Mouse (Mus musculus) lung, postnatal 0 days (tissue): ENCODE results near the gene Gm5767. TPM values are rescaled to one million over a fixed set of nuclear protein-coding genes. Genes with fewer than 3 reads are reported as not detected.
A peak's percentile ranks its signal among the peaks of the same experiment; 100 is the strongest.

Experiments
- ATAC-seq: fragments of 200-750 bp; cut with Nextera tagmentation; 2 replicates; pipeline ENCODE4 v1.8.0; 2017; ENCODE audit warnings: moderate library complexity
- DNase-seq: peaks from one replicate; pipeline ENCODE4 v3.0.0-alpha.2; 2016; ENCODE audit warnings: low spot score
- H3K27ac ChIP-seq: fragments of 300-500 bp; sonication (generic); 2 replicates; pipeline ENCODE4 v1.5.1; 2014; ENCODE audit warnings: antibody characterized with exemption, mild to moderate bottlenecking, low read length, mixed read lengths
- H3K27me3 ChIP-seq: fragments of 300-500 bp; sonication (generic); replicated peaks from 2 replicates; pipeline ENCODE4 v1.6.1; 2014; ENCODE audit warnings: low read length, mixed read lengths; ENCODE audit not compliant: insufficient read depth
- H3K36me3 ChIP-seq: fragments of 300-500 bp; sonication (generic); 2 replicates; pipeline ENCODE4 v1.6.1; 2014; ENCODE audit warnings: low read length, mixed read lengths; ENCODE audit not compliant: insufficient read depth
- H3K4me1 ChIP-seq: fragments of 300-500 bp; sonication (generic); 2 replicates; pipeline ENCODE4 v1.6.1; 2014; ENCODE audit warnings: antibody characterized with exemption, low read depth, low read length, mixed read lengths; ENCODE audit not compliant: insufficient read depth
- H3K4me2 ChIP-seq: fragments of 300-500 bp; sonication (generic); replicated peaks from 2 replicates; pipeline ENCODE4 v1.6.1; 2014; ENCODE audit warnings: low read depth, mild to moderate bottlenecking, low read length, moderate library complexity, mixed read lengths
- H3K4me3 ChIP-seq: fragments of 300-500 bp; sonication (generic); 2 replicates; pipeline ENCODE4 v1.5.1; 2014; ENCODE audit warnings: low read depth, low read length
- H3K9ac ChIP-seq: fragments of 300-500 bp; sonication (generic); replicated peaks from 2 replicates; pipeline ENCODE4 v1.6.1; 2014; ENCODE audit warnings: low read depth, mild to moderate bottlenecking
- H3K9me3 ChIP-seq: fragments of 300-500 bp; sonication (generic); 2 replicates; pipeline ENCODE4 v1.6.1; 2016; ENCODE audit warnings: low read length, mixed read lengths
- CTCF ChIP-seq: IDR thresholded peaks from 2 replicates; pipeline ENCODE4 v1.5.1; 2016; ENCODE audit warnings: antibody characterized with exemption, mild to moderate bottlenecking
- EP300 ChIP-seq: IDR thresholded peaks from 2 replicates; pipeline ENCODE4 v1.6.1; 2016; ENCODE audit warnings: antibody characterized with exemption, mild to moderate bottlenecking, control low read depth
- WGBS: fragments of 180-500 bp; shearing (Covaris S2); extraction: QIAGEN DNeasy Blood & Tissue Kit; methylation state at CpG from one replicate; pipeline ENCODE4 v1.1.7; 2014; 5-methylcytosine and 5-hydroxymethylcytosine counted together
- polyA plus RNA-seq: library from polyadenylated mRNA; unstranded; fragments of >200 nt; fragmentation: Nextera tagmentation; extraction: Ambion mirVana; gene quantifications from 2 replicates; pipeline ENCODE4 v1.2.1, GENCODE M21; 2015

The Gm5767 gene
- polyA plus RNA-seq, 1 experiment from 2014 or later = not detected

DNA sequence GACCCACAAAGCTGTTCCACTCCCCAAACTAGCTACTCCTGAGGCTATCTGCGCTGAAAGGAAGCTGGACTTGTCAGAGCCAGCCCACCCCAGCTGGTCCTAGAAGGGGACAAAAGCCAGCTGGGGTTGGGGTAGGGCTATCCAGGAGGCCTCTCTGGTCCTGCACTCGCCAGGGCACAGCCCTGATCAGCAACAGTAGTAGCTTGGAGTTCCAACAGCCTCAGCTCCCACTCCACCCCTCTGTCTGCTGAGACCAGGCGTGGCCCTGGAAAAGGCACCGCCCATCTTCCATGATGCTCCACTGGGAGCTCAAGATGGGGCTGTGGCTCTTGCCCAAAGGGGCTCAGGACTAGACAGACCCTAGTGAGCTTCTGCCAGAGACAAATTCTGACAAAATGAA is 12.8 kb upstream of the Gm5767 start:
- H3K9ac ChIP-seq = no peak overlapping the region
- H3K27ac ChIP-seq = peak overlapping the region; percentile 87
- WGBS = 59% methylated on average over 4 of the region's 4 CpGs
- no peaks in the 10 kb centered on the region for H3K9me3 ChIP-seq
- peaks cover 39% of the 10 kb centered on the region for H3K4me1 ChIP-seq
- no peak for TF ChIP-seq CTCF
- no peak for TF ChIP-seq EP300
- H3K4me2 ChIP-seq = peak overlapping the region; percentile 22; the same call in 1 of the 2 replicates
- H3K4me3 ChIP-seq = no peak overlapping the region
- DNase-seq = no peak
- no peak for ATAC-seq
- H3K36me3 ChIP-seq = no peaks in the 10 kb centered on the region
- no peaks in the 10 kb centered on the region for H3K27me3 ChIP-seq

DNA sequence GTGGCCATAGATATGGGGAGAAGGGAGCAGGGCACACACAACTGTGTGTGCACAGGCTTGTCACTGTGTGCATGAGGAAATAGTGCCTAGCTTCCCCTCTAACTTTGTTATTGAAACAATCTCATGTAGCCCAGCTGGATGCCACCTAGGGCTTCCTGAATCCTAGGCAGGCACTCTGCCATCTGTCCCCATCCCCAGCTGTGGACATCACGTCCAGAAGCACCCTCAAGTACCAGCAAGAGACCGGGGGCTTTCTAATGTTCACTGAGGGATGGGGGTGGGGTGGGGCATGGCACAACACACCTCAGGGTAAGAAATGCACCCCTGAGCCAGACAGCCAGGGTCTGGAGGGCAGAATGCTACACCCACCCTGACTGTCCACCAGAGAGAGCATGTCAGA is 12.2 kb upstream of the Gm5767 start:
- H3K4me1 ChIP-seq = peaks cover 39% of the 10 kb centered on the region
- peak overlapping the region; percentile 87; the same call in 1 of the 2 replicates for H3K27ac ChIP-seq
- H3K9me3 ChIP-seq = no peaks in the 10 kb centered on the region
- H3K9ac ChIP-seq = no peak overlapping the region
- TF ChIP-seq CTCF (no peak), EP300 (no peak)
- ATAC-seq = no peak
- no peaks in the 10 kb centered on the region for H3K36me3 ChIP-seq
- H3K27me3 ChIP-seq = no peaks in the 10 kb centered on the region
- H3K4me3 ChIP-seq = no peak overlapping the region
- DNase-seq = no peak
- whole genome bisulfite sequencing = 69% methylated on average over 2 of the region's 2 CpGs
- H3K4me2 ChIP-seq = 0 out of 2 replicates have a peak overlapping the region, but pooled peaks have one; percentile 3

DNA sequence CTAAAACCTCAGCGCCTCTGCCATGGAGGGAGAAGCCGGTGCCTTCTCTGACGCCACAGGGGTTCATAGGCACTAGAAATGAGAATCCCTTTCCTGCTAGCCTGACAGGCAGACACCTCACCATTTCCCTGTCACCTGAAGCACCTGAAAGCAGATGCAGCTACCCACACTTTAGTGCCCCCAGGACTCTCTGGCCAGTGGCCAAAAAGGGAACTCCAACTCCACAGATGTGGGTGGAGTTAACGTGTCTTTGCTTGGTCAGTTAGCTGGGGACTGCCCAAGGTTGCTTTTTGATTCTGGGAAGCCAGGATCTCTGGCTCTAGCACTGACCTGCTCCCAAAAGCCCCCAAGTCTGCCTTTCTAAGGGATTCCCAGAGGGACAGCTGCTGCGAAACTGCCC is 11.1 kb upstream of the Gm5767 start:
- H3K27ac ChIP-seq = peak overlapping the region; percentile 6; the same call in 1 of the 2 replicates
- no peak overlapping the region for H3K9ac ChIP-seq
- WGBS = 71% methylated on average over 5 of the region's 5 CpGs
- DNase-seq (no peak), ATAC-seq (no peak)
- no peaks in the 10 kb centered on the region for H3K36me3 ChIP-seq
- no peaks in the 10 kb centered on the region for H3K27me3 ChIP-seq
- H3K4me1 ChIP-seq = peaks cover 39% of the 10 kb centered on the region
- no peak overlapping the region for H3K4me3 ChIP-seq
- no peaks in the 10 kb centered on the region for H3K9me3 ChIP-seq
- H3K4me2 ChIP-seq = peak overlapping the region; percentile 70
- TF ChIP-seq CTCF (no peak), EP300 (no peak)

DNA sequence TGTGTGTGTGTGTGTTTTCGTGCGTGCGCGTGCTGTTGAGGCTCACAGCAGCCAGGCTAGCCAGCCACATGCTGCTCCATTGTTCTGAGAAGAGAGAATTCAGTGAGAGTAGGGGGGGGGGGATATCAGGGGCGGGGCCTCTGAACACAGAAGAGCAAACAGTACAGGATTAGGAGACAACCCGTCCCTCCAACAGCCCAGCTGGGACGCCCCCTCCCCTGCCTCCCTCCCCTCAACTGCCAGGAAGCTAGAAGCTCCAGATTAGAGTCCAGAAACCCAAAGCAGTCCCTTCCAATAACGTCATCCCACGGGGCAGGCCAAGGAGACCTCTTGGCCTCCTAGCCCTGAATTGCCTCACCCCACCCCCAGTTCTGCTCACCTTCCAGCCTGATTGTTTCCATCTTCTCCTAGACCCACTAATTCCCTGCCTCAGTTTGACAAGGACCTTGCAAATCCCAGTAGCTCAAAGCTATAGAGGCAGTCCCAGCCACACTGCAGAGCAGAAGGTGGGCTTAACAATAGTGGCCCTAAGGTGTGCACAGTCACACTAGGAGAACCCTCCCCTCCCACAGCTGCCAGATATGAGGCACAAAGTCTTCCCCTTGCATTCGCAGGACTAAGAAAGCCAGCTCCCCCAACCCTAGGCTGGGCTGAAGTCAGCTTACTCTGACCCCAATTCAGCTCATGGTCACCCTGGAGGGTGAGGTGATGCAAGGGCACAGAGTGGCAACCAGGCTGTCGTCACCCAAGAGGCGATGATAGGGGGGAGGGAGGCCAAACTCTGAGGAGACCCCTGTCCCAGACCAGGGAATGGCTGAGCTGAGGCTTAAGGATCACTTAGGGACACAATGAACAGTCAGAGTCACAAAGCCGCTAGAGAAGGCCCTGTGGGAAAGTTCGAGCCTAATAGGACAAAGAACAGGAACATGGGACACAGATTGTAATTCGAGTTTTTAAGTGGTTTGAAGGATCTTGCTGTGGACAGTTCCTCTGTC is 10.2 kb upstream of the Gm5767 start:
- H3K4me3 ChIP-seq = peak overlapping the region; percentile 59
- 15% methylated on average over 10 of the region's 15 CpGs for WGBS
- no peaks in the 10 kb centered on the region for H3K27me3 ChIP-seq
- DNase-seq = no peak
- H3K9me3 ChIP-seq = no peaks in the 10 kb centered on the region
- no peak for TF ChIP-seq CTCF
- TF ChIP-seq EP300 = no peak
- no peak for ATAC-seq
- H3K4me2 ChIP-seq = peak overlapping the region; percentile 70
- peak overlapping the region; percentile 60; the same call in 1 of the 2 replicates for H3K9ac ChIP-seq
- no peaks in the 10 kb centered on the region for H3K36me3 ChIP-seq
- H3K27ac ChIP-seq = peak overlapping the region; percentile 90
- H3K4me1 ChIP-seq = peaks cover 33% of the 10 kb centered on the region

DNA sequence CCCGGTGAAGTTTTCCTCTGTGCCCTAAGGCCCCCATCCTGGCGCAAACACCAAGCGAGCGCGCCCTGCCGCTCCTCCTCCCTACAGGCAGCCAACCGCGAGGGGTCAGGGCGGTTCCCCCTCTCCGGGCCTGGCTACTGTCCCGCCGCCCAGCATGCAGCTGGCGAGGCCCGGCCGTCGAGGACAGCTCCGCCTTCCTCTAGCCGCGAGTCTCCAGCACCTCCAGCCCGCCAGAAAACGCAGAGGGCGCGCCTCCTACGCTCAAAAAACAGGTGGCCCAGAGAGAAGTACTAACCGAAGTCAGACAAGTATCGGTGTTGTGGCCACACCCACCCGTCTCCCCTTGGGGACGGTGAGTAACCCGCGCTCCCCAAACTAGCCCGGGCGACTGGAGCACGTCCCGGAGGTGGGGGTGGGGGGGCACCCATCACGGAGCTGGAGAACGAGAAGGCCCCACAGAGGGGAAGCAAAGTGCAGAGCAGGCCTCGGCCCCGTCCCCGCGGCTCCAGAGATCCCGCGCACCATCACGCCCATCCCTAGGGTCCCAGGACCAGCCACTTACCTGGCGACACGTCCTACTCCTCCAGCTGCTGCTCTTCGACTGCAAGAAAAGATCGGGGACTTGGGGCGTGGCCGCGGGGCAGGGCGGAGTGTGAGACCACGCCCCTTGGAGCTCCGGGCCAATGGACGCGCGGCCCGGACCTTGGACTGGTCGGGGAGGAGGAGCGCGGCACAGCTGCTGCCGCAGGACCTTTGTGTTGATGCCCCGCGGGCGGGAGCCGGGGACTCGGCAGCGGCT is 8.8 kb upstream of the Gm5767 start, which contains the start of gene Carhsp1:
TSS of gene Carhsp1 (minus strand) at position 605 of the 799 bp plus-strand sequence.
- no peaks in the 10 kb centered on the region for H3K36me3 ChIP-seq
- 1% methylated on average over 61 of the region's 67 CpGs for WGBS
- ATAC-seq (peak; percentile 92), DNase-seq (peak; percentile 98)
- H3K9me3 ChIP-seq = no peaks in the 10 kb centered on the region
- H3K4me2 ChIP-seq = peak within 1 kb of the TSS; percentile 70
- H3K4me3 ChIP-seq = peak within 1 kb of the TSS; percentile 59
- peaks cover 21% of the 10 kb centered on the region for H3K4me1 ChIP-seq
- no peaks in the 10 kb centered on the region for H3K27me3 ChIP-seq
- TF ChIP-seq EP300 (no peak), CTCF (peak; percentile 65)
- peak within 1 kb of the TSS; percentile 90 for H3K27ac ChIP-seq
- H3K9ac ChIP-seq = peak within 1 kb of the TSS; percentile 60

DNA sequence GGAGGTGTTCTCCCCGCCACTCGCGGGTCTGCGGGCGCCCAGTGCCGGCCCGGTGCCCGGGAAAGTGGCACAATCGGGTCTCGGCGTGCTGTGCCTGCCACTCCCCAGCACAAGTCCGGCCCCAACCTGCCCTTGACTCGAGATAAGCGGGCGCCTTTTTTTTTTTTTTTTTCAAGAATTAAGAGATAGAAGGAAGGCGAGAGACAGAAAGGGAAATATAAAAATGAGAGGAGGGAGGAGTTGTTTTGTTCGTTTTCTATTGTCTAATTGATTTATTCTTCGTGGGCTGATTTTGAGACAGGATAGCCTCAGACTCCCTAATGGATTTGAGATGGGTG is 8.3 kb upstream of the Gm5767 start:
- Histone ChIP-seq H3K4me2 (peak overlapping the region; percentile 70), H3K36me3 (no peaks in the 10 kb centered on the region), H3K27me3 (no peaks in the 10 kb centered on the region), H3K9ac (no peak overlapping the region), H3K27ac (0 out of 2 replicates have a peak overlapping the region, but pooled peaks have one; percentile 90), H3K4me3 (peak overlapping the region; percentile 59), H3K4me1 (peaks cover 21% of the 10 kb centered on the region), H3K9me3 (no peaks in the 10 kb centered on the region)
- ATAC-seq = no peak
- under 1% methylated on average over 18 of the region's 18 CpGs for WGBS
- no peak for DNase-seq
- no peak for TF ChIP-seq EP300
- TF ChIP-seq CTCF = no peak
